Mouse (Mus musculus): ENCODE data around the gene Cep19. TPM values are rescaled to one million over a fixed set of nuclear protein-coding genes. Genes with fewer than 3 reads are reported as not detected.

Cep19 gene
- total RNA-seq, 2 experiments from 2014 or later = 14.5 to 16.2 TPM

GRCm38 (mm10) chr16:32143766-32144165, 44.2 kb downstream of the Cep19 start:
- DNase-seq (ENCODE audit: low spot score in 2 of 2) = no peak

DNA sequence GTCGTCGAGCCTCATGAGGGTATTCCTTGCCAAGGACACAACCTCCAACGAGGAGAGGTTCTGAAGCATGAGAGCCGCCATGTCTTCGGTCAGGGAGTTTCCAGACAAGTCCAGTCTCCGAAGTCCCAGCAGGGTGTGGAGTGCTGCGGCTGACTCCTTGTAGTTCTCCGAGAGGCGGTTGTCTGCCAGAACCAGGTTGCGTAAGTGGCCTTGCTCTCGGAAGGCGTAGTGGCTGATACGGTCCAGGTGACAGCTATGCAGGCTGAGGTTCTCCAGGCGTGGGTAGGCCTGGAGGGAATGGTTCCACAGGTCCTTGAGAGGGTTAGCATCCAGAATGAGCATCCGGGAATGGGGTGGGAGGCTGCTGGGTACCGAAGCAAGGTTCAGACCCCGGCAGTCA, 45.0 kb downstream of the Cep19 start:
- DNase-seq (ENCODE audit: low spot score in 2 of 2) = no peak

GRCm38 (mm10) chr16:32147589-32148207, 48.1 kb downstream of the Cep19 start:
- DNase-seq (ENCODE audit: low spot score in 2 of 2) = no peak

DNA sequence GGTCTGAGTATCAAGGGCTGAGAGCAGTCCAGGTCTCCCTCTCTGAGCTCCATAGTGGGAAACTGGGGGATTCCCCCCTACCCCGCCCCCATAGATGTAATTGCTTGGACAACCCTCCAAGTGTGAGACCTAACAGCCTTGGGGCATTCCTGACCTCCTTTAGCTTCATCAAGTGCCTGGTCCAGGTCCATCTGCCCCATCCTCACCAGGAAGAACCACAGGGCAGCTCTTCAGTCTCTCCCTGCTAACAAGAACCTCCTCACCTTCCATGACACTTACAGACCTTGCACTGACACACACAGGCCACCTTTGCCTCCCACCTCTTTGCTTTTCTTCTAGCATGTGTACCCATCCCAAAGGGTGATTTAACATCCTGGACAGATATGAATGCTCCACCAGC, 54.4 kb downstream of the Cep19 start:
- no peak for DNase-seq (ENCODE audit: low spot score in 2 of 2)

DNA sequence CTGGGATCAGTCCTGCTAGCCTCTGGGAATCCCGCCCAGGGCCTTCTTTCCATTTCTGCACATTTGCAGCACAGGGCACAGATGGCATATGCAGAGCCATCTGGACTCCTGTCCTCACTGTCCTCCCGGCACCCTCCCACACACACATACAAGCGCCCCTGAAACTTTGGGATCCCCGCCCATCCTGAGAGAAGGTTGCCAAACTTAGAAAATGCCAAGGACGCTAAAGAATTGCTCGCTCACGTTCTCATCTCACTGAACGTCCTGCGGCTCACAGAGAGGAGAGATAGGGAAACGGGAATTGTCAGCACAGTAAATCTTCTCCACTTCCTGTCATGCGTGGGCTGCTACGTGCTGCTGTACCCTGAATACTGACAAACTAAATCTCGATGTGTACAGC, 54.8 kb downstream of the Cep19 start:
- DNase-seq (ENCODE audit: low spot score in 2 of 2) = peak; percentile 27 to 57

- DNase-seq (ENCODE audit: low spot score in 2 of 2) = no peak
Observed at GRCm38 (mm10) chr16:32156719-32157118, 57.1 kb downstream of the Cep19 start.

- DNase-seq (ENCODE audit: low spot score in 2 of 2) = no peak
Observed at GRCm38 (mm10) chr16:32157369-32157768, 57.8 kb downstream of the Cep19 start.

Other genes with a start within 250 kb of the Cep19 start
- gene Meltf, start 221.0 kb upstream of the Cep19 start, total RNA-seq (2021) = under 1 TPM in 1 of 2 experiments, not detected in 1; 0.17 TPM
- gene Pigz, start 165.9 kb upstream of the Cep19 start, total RNA-seq (2021) = 1 to 10 TPM in 1 of 2 experiments, under 1 TPM in 1; 0.90 to 1.3 TPM
- gene 0610012G03Rik, start 151.3 kb upstream of the Cep19 start, total RNA-seq (2021) = 10 to 100 TPM; 38.5 to 39.7 TPM
- gene Ncbp2, start 151.3 kb upstream of the Cep19 start, total RNA-seq (2021) = 10 to 100 TPM; 47.9 to 48.2 TPM
- 10 to 100 TPM; 27.3 to 27.4 TPM for gene Senp5, start 96.5 kb upstream of the Cep19 start, total RNA-seq (2021)
- gene Pak2, start 20.5 kb upstream of the Cep19 start, total RNA-seq (2021) = 10 to 100 TPM; 54.8 to 57.8 TPM
- 10 to 100 TPM; 39.0 to 39.2 TPM for gene Pigx, start 60 bp upstream of the Cep19 start, total RNA-seq (2021)
- 10 to 100 TPM; 12.3 to 13.7 TPM for gene Nrros, start 65.8 kb downstream of the Cep19 start, total RNA-seq (2021)
- not detected for gene Bex6, start 80.0 kb downstream of the Cep19 start, total RNA-seq (2021)
- 10 to 100 TPM; 26.9 to 27.3 TPM for gene Fbxo45, start 147.4 kb downstream of the Cep19 start, total RNA-seq (2021)
- 10 to 100 TPM; 16.5 to 17.9 TPM for gene Wdr53, start 147.4 kb downstream of the Cep19 start, total RNA-seq (2021)
- gene Smco1, start 171.7 kb downstream of the Cep19 start, total RNA-seq (2021) = under 1 TPM; 0.20 to 0.23 TPM
- gene Rnf168, start 177.7 kb downstream of the Cep19 start, total RNA-seq (2021) = 10 to 100 TPM; 29.5 to 32.8 TPM
- 10 to 100 TPM; 79.1 to 88.6 TPM for gene Ubxn7, start 232.5 kb downstream of the Cep19 start, total RNA-seq (2021)

All from adrenal gland, postnatal 4 days (tissue).